Mouse (Mus musculus): ENCODE results near the gene S100a6.

DNA sequence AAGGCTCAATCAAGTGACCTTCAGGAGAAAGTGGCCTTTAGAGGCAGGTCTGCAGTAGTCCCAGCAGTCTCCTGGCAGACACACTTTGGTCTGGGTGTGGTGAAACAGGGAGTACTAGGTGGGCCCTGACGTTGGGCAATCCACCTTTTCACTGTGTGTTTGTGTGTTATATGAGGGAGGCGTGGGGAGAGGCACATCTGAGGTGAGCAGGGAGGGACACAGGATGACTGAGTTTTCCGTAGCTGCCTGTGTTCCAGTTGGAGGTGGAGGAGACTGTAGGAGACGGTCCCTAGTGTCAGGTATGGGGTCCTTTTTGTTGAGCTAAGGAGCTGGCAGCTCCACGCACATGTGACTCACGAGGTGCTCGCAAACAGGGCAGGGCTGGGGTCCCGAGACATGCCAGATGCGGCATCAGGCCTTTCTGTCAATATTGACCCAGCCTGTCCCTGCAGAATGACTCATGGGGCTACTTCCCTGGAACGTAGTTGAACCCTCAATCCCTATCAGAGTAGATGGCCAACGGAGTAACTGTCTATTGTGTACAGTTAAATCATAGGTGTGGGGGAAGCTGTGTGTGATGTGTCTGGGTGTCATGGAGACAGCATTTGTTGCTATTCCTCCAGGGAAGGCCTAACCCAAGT is 2.0 kb downstream of the S100a6 start:
- TF ChIP-seq POLR2A (IDR thresholded peaks at IDR 0.05; ENCODE audit: low read depth, low read length) (peak; percentile 45), CTCF (IDR thresholded peaks at IDR 0.05; ENCODE audit: borderline replicate concordance, insufficient read depth, low read length) (no peak)

Data from embryonic fibroblast, embryonic 13.5 days (primary cell).